Mouse (Mus musculus) adipocyte (in vitro differentiated cells): ENCODE results near the gene Sdhaf3.
"Not testable (repeated sequence)": the region's sequence is repeated elsewhere in the genome, so short reads cannot be mapped to it uniquely, and the experiment has no call there.

Experiments
- DNase-seq: peaks from one replicate; pipeline ENCODE4 v3.0.0-alpha.2; 2016; ENCODE audit warnings: low spot score

Gene Sdhaf3

DNA sequence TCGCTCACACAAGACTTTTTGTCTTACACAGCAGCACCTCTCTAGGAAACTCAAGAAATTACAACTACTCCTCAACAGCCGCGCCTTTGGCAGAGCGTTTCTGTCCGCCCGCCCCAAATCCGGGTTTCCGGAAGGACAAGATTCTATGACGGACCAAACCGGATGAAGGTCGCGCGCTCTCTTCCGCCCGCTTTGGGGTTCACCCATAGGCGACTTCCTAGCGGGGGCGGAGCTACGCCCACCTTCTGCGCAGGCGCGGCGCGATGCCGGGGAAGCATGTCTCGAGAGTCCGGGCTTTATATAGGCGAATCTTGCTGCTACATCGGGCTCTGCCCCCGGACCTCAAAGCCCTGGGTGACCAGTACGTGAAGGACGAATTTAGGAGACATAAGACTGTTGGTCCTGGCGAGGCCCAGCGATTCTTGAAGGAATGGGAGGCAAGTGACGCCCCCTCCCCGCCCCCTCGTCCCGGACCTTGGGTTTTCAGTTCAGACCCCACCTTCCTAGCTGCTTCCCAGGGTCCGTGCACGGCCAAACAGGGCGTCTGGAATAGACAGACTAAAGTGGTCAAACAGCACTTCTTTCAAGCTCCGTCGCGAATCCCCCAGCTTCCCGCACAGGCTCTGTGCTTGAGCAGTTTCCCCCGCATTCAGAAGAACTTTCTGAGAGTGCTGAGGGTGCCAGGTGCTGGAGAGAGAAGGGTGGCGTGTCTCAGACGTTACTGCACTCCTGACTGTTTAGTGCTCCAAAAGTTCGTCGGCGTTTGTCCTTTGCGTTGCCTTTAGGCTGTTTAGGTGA is at the start of gene Sdhaf3:
Gene Sdhaf3 (plus strand): TSS at position 241 of the 798 bp plus-strand sequence.
- DNase-seq, result peak; percentile 99

DNA sequence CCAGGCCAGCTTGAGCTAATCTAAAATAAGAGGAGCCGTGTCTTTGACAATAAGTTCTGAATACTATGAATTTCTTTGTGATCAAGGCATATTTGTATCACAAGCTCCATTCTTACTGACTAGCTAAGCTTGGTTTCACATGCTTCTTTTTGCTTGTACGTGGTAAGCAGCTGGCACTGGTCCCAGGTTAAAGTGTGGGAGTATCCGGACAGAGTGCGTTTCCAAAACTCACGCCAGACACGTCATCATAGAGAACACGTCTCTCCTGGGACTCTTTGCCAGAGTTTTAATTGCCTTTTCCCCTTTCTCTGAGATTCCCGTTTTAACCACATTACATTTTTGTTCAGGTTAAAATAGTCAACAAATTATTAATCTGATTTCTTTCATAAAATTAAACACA is 46.2 kb upstream of the Sdhaf3 start:
- peak; percentile 65 for DNase-seq

DNA sequence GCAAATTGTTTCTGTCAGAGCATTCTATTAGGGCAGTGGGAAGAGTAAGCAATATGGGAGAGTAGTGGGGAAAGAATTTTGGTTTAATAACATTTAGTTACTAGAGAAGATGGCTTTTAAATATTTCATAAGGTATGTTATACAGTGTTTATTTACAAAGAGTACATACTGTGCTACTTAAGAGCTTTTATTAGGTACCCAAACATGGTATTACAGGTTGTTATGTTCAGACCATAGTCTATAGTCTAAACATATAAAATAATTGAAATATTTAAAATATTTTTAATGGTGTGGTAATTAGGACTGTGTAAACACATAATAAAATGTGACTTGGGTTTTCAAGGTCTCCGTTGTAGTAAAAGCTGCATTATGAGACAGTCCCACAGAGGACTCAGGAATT is 41.5 kb upstream of the Sdhaf3 start:
- no peak for DNase-seq

DNA sequence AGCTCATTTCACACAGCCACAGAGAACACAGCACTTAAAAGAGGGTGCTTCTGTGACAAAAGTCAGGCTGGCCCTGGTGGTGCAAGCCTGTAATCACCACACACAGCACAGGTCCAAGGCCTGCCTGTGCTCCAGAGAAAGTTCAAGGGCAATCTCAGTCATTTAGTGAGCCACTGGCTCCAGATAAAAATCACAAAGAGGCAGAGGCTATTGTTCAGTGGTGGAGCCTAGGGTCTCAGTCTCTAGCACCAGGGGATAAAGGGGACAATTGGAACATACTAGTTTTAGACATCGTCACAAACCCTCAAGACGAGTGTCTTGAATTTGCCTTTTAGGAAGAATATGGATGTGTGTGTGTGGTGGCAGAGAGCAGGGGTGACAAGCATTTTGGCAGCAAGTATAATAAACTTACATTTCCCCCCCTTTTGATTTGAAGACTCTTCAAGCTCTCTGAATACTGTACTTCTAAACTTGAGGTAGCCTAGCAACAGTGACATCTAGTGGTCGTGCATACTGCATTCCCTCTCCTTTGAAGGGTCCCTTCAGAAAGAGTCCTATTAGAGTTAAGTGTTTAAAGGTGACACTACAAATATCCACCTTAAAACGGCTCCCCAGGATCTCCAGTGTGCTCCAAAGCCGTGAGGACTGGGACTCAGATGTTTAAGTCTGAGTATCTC is 40.8 kb upstream of the Sdhaf3 start:
- peak; percentile 75 for DNase-seq

GRCm38 (mm10) chr6:6915526-6915915 is 40.3 kb upstream of the Sdhaf3 start:
- DNase-seq, result no peak

DNA sequence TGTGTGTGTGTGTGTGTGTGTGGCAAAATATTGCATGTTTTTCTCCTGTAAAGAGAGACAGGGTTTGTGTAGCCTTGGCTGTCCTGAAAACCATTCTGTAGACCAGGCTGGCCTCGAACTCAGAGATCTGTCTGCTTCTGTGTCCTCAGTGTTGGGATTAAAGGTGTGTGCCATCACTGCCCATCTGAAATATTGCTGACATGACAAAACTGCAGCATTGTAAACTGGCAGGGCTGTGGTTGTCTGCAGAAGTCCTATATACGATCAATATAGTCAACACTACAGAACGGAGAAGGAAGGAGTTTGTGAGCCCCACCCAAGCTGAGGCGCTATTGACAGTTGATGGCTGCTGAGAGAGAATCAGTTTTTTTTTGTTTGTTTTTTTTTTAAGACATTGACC is 38.5 kb upstream of the Sdhaf3 start:
- no peak for DNase-seq

GRCm38 (mm10) chr6:6925264-6925663 is 30.5 kb upstream of the Sdhaf3 start:
- DNase-seq, result no peak

GRCm38 (mm10) chr6:6930831-6931230 is 25.0 kb upstream of the Sdhaf3 start:
- no peak for DNase-seq

DNA sequence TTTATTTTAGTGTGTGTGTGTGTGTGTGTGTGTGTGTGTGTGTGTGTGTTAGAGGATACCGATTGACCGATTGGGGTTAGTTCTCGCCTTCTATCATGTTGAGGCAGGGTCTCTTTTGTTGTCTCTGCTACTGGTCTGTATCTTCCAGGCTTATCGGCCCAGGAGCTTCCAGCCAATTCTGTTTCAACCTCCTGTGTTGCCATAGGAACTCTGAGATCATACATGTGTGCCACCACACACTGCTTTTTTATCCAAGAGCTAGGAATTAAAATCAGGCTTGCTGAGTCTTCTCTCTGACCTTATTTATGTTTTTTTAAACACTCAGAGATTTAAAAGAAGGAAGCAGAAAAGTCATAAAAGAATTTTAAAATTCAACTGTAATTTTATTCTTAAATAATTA is 24.3 kb upstream of the Sdhaf3 start:
- DNase-seq, result no peak

DNA sequence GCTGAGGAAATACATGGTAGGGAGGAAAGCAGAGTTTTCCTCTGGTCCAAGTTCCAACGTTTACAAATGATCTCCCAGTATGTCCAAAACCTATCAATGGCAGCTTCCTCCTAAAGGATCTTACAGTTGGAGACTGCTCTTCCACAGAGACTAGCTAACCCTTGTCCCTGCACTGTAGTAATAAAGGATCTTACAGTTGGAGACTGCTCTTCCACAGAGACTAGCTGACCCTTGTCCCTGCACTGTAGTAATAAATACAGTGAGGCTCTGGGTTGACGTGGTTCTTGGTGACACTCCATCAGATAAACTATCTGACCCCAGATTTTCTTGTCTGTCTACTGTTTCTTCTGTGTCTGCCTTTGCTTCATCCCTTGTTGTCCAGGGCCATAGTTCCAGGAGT is 15.0 kb upstream of the Sdhaf3 start:
- DNase-seq, result no peak

GRCm38 (mm10) chr6:6942813-6943212 is 13.0 kb upstream of the Sdhaf3 start:
- no peak for DNase-seq

DNA sequence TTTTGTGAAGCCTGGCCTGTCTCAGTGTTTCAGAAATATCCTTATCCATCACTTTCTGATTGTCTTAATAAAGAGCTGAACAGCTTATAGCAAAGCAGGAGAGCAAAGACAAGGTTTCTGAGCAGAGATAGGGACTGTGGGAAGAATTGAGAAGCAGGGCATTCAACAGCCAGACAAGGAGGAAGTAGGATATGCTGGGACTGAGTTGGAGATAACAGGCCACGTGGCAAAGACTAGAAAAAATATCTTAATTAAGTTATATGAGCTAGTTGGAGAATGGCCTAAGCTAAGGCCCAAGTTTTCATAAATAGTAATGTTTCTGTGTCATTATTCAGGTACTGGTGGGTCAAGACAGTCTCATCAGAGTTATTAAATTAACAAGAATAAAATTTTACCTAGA is 8.2 kb upstream of the Sdhaf3 start:
- DNase-seq, result no peak

DNA sequence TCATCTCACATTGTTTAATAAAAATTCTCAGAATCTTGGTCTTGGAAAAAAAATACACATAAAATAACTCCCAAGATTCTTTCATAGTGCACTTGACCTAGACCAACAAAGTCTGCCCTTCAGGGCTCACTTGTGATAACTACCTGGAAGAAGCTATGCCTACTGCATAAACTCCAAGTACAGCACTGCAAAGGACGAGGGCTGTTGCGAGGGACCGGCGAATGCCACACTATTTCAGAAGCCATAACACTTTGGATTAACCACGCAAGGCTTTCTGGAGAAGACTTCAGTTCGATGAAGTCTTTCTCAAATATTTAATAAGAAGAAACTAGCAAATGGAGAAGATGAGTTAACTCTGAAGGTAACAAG is 425 bp upstream of the Sdhaf3 start:
- no peak for DNase-seq

DNA sequence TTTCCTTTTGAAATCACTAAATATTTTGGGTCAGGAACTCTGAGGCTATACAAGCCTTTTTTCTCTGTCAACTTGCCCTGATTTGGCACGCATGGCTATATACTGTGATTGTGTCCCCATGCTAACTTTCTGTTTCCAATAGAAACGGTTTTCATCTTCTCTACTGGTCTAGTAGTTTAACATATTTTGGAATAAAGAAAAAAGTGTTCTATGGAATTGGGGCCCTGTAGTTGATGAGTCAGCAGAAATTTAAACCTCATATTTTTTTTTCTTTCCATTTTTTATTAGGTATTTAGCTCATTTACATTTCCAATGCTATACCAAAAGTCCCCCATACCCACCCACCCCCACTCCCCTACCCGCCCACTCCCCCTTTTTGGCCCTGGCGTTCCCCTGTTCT is 3.4 kb downstream of the Sdhaf3 start:
- not testable (repeated sequence) for DNase-seq

DNA sequence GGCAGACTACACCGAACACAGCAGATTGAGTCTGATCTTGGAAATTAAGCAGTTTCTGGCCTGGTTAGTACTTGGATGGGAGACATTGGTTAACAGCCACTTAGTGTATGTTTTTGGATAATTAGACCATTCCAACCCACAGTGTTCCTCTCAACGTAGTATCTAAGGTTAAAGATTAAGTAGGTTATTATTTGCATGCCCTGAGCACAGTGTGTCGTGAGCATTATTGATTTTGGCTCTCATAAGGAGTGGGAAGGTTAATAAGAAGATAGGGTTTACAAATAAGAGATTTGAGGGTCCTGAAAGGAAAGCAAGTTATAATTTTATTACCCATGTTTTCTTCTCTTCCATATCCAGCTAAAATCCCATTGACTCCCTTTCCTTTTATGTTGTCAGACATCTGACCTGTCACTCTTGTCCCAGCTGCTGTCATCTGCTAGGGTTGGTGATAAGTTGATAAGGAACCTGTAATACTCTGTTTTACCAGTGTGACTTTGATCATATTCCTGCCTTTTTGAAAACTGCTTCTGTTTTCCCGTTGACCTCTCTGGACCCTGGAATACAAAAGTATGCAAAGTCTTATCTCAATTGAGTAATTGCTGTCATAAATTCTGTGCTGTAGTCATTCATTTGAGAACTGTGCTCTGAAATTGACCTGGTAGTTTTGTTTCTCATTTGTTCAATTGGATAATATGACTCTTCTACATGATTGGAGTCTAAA is 41.6 kb downstream of the Sdhaf3 start:
- no peak for DNase-seq

GRCm38 (mm10) chr6:6997956-6998355 is 42.2 kb downstream of the Sdhaf3 start:
- no peak for DNase-seq

- DNase-seq, result no peak
These were observed 43.2 kb downstream of the Sdhaf3 start for GRCm38 (mm10) chr6:6999015-6999414.

GRCm38 (mm10) chr6:7003085-7003484 is 47.3 kb downstream of the Sdhaf3 start:
- DNase-seq, result peak; percentile 35

- DNase-seq, result peak; percentile 71
These were observed 48.2 kb downstream of the Sdhaf3 start for GRCm38 (mm10) chr6:7004005-7004404.

DNA sequence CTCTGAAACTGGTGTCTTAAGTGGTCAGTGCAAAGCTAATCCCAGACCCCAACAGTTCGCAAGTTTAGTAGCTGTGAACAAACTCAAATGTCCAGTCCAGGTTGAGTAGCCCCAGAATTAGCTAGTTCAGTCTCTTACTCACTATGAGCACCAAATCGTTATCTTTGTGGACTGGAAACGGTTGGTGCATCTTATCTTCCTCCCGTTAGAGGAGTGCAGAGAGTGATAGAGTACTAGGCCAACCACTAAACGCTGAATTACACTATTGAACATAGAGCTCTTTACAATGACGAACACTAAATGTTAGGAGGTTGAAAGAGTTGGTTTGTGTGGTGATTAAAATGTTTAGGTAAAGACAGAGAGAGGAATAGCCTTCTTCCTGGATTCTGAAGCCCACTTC is 82.3 kb downstream of the Sdhaf3 start:
- no peak for DNase-seq

DNA sequence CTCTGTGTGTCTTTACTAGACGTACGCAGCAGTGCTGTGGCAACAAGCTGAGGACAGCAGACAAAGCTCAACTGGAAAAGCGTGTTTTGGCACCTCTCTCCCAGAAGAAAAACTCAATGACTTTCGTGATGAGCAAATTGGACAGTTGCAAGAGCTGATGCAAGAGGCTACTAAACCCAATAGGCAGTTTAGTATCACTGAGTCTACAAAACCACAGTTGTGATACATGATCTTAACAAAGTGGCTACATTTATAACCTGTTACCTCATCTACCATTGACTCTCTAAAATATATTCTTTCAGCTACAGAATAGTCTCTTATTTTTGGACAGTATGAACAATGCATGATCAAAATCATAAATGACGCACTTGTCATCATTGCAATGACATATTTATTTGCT is 83.0 kb downstream of the Sdhaf3 start:
- no peak for DNase-seq

- DNase-seq, result no peak
These were observed 86.1 kb downstream of the Sdhaf3 start for GRCm38 (mm10) chr6:7041912-7042311.

DNA sequence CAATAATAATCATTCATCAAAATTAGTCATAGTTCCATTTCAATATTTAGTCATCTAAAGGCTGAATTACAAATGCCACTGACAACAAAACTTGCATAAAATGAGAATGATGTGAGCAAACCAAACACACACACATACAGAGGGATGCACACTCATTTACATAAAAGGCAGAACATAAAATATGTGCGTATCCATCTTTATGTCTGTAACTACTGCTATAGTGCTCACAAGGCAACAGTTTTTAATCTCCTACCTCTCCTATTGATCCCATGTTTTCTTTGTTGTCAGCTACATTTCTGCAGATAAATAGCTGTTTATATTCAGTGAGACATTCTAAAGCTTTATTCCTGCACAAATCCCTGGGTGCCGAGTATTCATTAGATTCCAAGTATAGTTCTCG is 107.0 kb downstream of the Sdhaf3 start:
- no peak for DNase-seq
